Mouse (Mus musculus): ENCODE measurements around the gene Col17a1. TPM values are rescaled to one million over a fixed set of nuclear protein-coding genes. Genes with fewer than 3 reads are reported as not detected.

Gene Col17a1
- polyA plus RNA-seq, 1 experiment from 2014 or later = 22.9 TPM

- H3K4me1 ChIP-seq = no peaks in the 10 kb centered on the region; the same call in 1 of the 2 replicates
- no peak for ATAC-seq (ENCODE audit: insufficient number of reproducible peaks, insufficient read depth, low FRiP score, low TSS enrichment, low read depth)
- H3K9me3 ChIP-seq = no peaks in the 10 kb centered on the region
- no peak overlapping the region for H3K9ac ChIP-seq
- H3K27me3 ChIP-seq = no peaks in the 10 kb centered on the region
- H3K27ac ChIP-seq = no peak overlapping the region
- peaks cover 45% of the 10 kb centered on the region for H3K36me3 ChIP-seq
- WGBS = 94% methylated on average over 4 of the region's 4 CpGs
- no peak overlapping the region for H3K4me3 ChIP-seq
- no peak overlapping the region for H3K4me2 ChIP-seq
Measured at GRCm38 (mm10) chr19:47635380-47635779, 56.5 kb downstream of the Col17a1 start.

DNA sequence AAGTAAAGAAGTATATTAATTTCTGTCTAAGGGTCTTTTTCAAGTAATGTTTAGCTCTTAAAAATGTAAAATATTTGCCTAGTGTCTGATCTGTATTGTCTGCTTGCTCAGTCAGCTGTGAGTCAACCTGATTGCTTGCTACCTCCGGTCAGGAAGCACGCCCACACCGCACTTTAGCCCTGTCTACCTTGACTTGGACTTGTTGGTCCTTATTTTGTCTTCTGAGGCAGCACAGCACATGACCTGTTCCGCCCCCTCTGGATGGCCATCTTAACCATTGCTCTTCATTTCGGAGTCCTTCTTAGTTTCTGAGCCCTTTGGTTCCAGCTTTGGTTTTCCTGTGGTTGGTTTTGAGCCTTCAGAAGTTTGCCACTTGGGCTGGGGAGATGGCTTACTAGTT is 60.1 kb downstream of the Col17a1 start:
- ATAC-seq (ENCODE audit: insufficient number of reproducible peaks, insufficient read depth, low FRiP score, low TSS enrichment, low read depth) = no peak
- H3K9ac ChIP-seq = no peak overlapping the region
- WGBS = 93% methylated on average over 5 of the region's 5 CpGs
- no peaks in the 10 kb centered on the region for H3K27me3 ChIP-seq
- H3K27ac ChIP-seq = no peak overlapping the region
- H3K4me2 ChIP-seq = no peak overlapping the region
- no peaks in the 10 kb centered on the region; the same call in 1 of the 2 replicates for H3K4me1 ChIP-seq
- H3K36me3 ChIP-seq = peaks cover 33% of the 10 kb centered on the region
- H3K4me3 ChIP-seq = no peak overlapping the region
- H3K9me3 ChIP-seq = no peaks in the 10 kb centered on the region

- 71% methylated on average over 5 of the region's 5 CpGs for WGBS
- Histone ChIP-seq H3K9me3 (no peaks in the 10 kb centered on the region), H3K4me3 (no peak overlapping the region), H3K27ac (no peak overlapping the region), H3K27me3 (no peaks in the 10 kb centered on the region), H3K4me1 (no peaks in the 10 kb centered on the region; the same call in 1 of the 2 replicates), H3K9ac (no peak overlapping the region), H3K36me3 (peaks cover 30% of the 10 kb centered on the region), H3K4me2 (no peak overlapping the region)
- no peak for ATAC-seq (ENCODE audit: insufficient number of reproducible peaks, insufficient read depth, low FRiP score, low TSS enrichment, low read depth)
Measured at GRCm38 (mm10) chr19:47630381-47630780, 61.5 kb downstream of the Col17a1 start.

DNA sequence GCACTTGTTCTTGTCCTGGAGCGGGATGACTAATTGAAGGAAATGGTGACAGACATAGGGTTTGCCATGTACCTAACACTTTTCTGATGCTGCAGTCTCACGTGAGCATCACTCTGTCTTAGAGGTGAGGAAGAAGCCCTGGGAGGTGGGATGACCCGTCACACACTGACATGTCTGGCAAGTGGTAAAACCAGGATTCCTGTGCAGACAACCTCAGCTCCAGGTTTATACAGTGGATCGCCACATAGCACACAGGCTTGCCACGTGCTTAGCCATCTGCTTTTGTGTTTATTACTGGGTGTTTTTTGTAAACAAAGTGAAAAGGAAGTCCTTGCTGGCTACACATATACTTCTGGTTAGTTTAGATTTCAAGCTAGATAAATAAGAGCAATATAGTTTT is 62.8 kb downstream of the Col17a1 start:
- Histone ChIP-seq H3K36me3 (peaks cover 39% of the 10 kb centered on the region), H3K27me3 (no peaks in the 10 kb centered on the region), H3K4me3 (no peak overlapping the region), H3K4me2 (no peak overlapping the region), H3K4me1 (no peaks in the 10 kb centered on the region; the same call in 1 of the 2 replicates), H3K27ac (no peak overlapping the region), H3K9me3 (no peaks in the 10 kb centered on the region), H3K9ac (no peak overlapping the region)
- 74% methylated on average over 5 of the region's 5 CpGs for WGBS
- no peak for ATAC-seq (ENCODE audit: insufficient number of reproducible peaks, insufficient read depth, low FRiP score, low TSS enrichment, low read depth)

- Histone ChIP-seq H3K27me3 (no peaks in the 10 kb centered on the region), H3K9ac (no peak overlapping the region), H3K4me1 (no peaks in the 10 kb centered on the region; the same call in 1 of the 2 replicates), H3K4me2 (no peak overlapping the region), H3K9me3 (no peaks in the 10 kb centered on the region), H3K36me3 (peaks cover 52% of the 10 kb centered on the region), H3K27ac (no peak overlapping the region), H3K4me3 (no peak overlapping the region)
- ATAC-seq (ENCODE audit: insufficient number of reproducible peaks, insufficient read depth, low FRiP score, low TSS enrichment, low read depth) = no peak
- 92% methylated on average over 10 of the region's 10 CpGs for WGBS
Measured at GRCm38 (mm10) chr19:47627450-47627849, 64.4 kb downstream of the Col17a1 start.

- no peak for ATAC-seq (ENCODE audit: insufficient number of reproducible peaks, insufficient read depth, low FRiP score, low TSS enrichment, low read depth)
- Histone ChIP-seq H3K9me3 (no peaks in the 10 kb centered on the region), H3K4me3 (no peak overlapping the region), H3K4me1 (no peaks in the 10 kb centered on the region), H3K27me3 (no peaks in the 10 kb centered on the region), H3K27ac (no peak overlapping the region), H3K36me3 (peaks cover 63% of the 10 kb centered on the region), H3K9ac (no peak overlapping the region), H3K4me2 (no peak overlapping the region)
- 51% methylated on average over 10 of the region's 10 CpGs for WGBS
Measured at GRCm38 (mm10) chr19:47624940-47625711, 66.8 kb downstream of the Col17a1 start.

DNA sequence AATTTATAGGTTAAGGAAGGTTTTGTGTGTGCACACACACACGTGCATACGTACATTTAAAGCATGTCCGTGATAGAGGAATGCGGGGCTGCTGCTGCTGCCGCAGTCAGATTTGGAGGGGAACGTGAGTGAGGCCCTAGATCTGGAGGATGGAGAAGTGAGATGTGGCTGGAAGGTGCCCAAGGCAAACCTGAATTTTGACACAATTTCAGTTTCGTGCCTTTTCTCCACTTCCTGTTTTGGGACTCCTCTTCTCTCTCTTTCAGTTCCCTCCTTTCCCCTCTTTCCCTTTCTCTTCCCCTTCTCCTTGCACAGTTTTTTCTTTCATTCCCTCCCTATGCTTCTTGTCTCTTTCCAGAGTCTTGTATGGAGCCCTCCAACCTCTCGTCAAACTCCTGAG is 70.4 kb downstream of the Col17a1 start:
- Histone ChIP-seq H3K27ac (no peak overlapping the region), H3K4me1 (no peaks in the 10 kb centered on the region), H3K9me3 (no peaks in the 10 kb centered on the region), H3K27me3 (no peaks in the 10 kb centered on the region), H3K36me3 (peaks cover 75% of the 10 kb centered on the region), H3K4me2 (no peak overlapping the region), H3K9ac (no peak overlapping the region), H3K4me3 (no peak overlapping the region)
- 83% methylated on average over 8 of the region's 8 CpGs for WGBS
- ATAC-seq (ENCODE audit: insufficient number of reproducible peaks, insufficient read depth, low FRiP score, low TSS enrichment, low read depth) = no peak

DNA sequence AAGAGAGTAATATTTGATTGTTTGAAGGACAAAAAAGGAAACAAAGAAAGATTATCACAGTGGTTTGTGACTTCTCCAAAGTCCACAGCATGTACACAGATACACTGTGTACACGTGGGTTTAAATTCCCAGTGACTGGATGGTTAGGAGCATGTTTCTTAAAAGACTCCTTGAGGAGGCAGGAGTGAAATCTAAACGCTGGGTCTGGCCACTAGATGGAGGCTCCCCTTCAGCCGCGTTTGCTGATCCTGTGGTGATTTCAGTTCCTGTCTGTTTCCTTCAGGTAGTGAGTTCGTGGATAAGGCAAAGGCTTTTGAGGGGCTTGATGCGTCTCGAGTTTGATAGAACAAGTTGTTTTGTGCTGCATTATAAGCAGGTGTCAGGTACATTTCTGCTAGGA is 78.5 kb downstream of the Col17a1 start:
- Histone ChIP-seq H3K4me1 (no peaks in the 10 kb centered on the region), H3K9me3 (no peaks in the 10 kb centered on the region), H3K27ac (no peak overlapping the region), H3K27me3 (no peaks in the 10 kb centered on the region), H3K36me3 (peaks cover 47% of the 10 kb centered on the region), H3K4me3 (no peak overlapping the region), H3K9ac (no peak overlapping the region), H3K4me2 (no peak overlapping the region)
- ATAC-seq (ENCODE audit: insufficient number of reproducible peaks, insufficient read depth, low FRiP score, low TSS enrichment, low read depth) = no peak
- 55% methylated on average over 7 of the region's 7 CpGs for WGBS

DNA sequence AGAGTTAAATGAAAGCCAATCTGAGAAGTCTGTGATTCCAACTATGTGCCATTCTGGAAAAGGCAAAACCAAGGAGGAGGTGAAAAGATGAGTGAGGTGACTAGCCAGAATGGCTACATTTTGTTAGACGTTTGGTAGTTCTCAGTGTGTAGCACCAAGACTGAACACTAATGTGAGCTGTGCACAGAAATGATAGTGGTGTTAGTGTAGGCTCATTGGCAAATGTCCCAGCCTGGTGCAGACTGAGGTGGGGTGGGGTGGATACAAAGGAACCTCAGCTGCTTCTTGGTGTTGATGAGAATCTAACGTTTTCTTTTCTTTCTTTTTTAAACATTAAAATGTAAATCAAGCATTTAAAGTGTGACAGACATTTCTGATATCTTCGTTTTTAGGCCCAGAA is 83.4 kb downstream of the Col17a1 start:
- no peak for ATAC-seq (ENCODE audit: insufficient number of reproducible peaks, insufficient read depth, low FRiP score, low TSS enrichment, low read depth)
- H3K4me3 ChIP-seq = no peak overlapping the region
- H3K36me3 ChIP-seq = peaks cover 14% of the 10 kb centered on the region; the same call in 1 of the 2 replicates
- 74% methylated on average over 3 of the region's 3 CpGs for WGBS
- no peak overlapping the region for H3K27ac ChIP-seq
- no peak overlapping the region for H3K9ac ChIP-seq
- 0 out of 2 replicates have a peak, but pooled peaks cover 4% of the 10 kb centered on the region for H3K4me1 ChIP-seq
- no peaks in the 10 kb centered on the region for H3K27me3 ChIP-seq
- H3K4me2 ChIP-seq = no peak overlapping the region
- H3K9me3 ChIP-seq = no peaks in the 10 kb centered on the region

Other genes starting within 250 kb of the Col17a1 start
- gene Sh3pxd2a, start 227.7 kb downstream of the Col17a1 start, polyA plus RNA-seq (2015; fragmentation: Nextera tagmentation; extraction: Ambion mirVana) = 9.4 and 10.0 TPM in 2 replicates
- gene Stn1, start 154.6 kb downstream of the Col17a1 start, polyA plus RNA-seq (2015; fragmentation: Nextera tagmentation; extraction: Ambion mirVana) = 58.2 and 59.5 TPM in 2 replicates
- 12.9 and 15.2 TPM in 2 replicates for gene Slk, start 112.4 kb downstream of the Col17a1 start, polyA plus RNA-seq (2015; fragmentation: Nextera tagmentation; extraction: Ambion mirVana)
- gene Sfr1, start 39.6 kb upstream of the Col17a1 start, polyA plus RNA-seq (2015; fragmentation: Nextera tagmentation; extraction: Ambion mirVana) = 283 and 318 TPM in 2 replicates
- 138 and 149 TPM in 2 replicates for gene Gsto1, start 162.9 kb upstream of the Col17a1 start, polyA plus RNA-seq (2015; fragmentation: Nextera tagmentation; extraction: Ambion mirVana)
- 1.5 and 2.4 TPM in 2 replicates for gene Gsto2, start 173.4 kb upstream of the Col17a1 start, polyA plus RNA-seq (2015; fragmentation: Nextera tagmentation; extraction: Ambion mirVana)
- gene Cfap43, start 227.2 kb upstream of the Col17a1 start, polyA plus RNA-seq (2015; fragmentation: Nextera tagmentation; extraction: Ambion mirVana) = 0.20 and 0.29 TPM in 2 replicates
- gene Itprip, start 227.2 kb upstream of the Col17a1 start, polyA plus RNA-seq (2015; fragmentation: Nextera tagmentation; extraction: Ambion mirVana) = 14.4 and 16.5 TPM in 2 replicates
- 0.17 and 0.39 TPM in 2 replicates for gene Cfap58, start 245.6 kb upstream of the Col17a1 start, polyA plus RNA-seq (2015; fragmentation: Nextera tagmentation; extraction: Ambion mirVana)

All from embryonic facial prominence, embryonic 13.5 days (tissue).